Mouse (Mus musculus): ENCODE results near the gene Hist3h2a.

The Hist3h2a gene

DNA sequence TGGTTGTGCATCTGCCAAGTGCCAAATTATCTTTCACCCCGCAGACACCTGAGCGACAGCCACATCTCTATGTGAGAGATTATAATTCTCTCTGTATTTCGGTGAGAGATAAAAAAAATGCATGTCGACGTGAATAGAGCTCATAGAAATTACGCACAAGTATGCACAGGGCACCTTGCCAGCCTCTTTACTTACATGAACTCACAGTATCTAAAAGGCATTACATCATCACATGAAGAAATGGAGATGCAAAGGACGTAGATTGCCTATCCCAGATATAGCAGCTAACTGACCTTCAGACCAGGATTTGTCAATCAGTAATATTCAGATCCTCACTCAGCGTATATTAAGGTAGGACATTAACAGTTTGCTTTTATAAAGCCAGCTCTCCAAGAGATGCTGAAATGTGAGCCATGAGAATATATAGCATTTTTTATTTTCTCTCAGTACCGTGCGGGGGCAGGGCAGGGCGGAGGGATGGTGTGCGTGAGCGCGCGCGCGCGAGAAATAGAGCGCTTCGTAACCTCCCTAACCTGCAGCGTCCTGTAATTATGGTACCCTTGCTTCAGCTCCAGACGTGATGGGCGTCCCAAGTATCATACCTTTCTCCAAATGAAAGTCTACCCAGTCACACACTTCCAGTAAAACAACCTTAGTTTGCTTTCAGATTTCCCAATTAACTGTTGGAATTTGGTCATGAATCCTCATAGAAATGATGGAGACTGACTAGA is 6.5 kb upstream of the Hist3h2a start:
- DNase-seq (ENCODE audit: low spot score in 2 of 2), result peak in 1 of 2 experiments; percentile 59

DNA sequence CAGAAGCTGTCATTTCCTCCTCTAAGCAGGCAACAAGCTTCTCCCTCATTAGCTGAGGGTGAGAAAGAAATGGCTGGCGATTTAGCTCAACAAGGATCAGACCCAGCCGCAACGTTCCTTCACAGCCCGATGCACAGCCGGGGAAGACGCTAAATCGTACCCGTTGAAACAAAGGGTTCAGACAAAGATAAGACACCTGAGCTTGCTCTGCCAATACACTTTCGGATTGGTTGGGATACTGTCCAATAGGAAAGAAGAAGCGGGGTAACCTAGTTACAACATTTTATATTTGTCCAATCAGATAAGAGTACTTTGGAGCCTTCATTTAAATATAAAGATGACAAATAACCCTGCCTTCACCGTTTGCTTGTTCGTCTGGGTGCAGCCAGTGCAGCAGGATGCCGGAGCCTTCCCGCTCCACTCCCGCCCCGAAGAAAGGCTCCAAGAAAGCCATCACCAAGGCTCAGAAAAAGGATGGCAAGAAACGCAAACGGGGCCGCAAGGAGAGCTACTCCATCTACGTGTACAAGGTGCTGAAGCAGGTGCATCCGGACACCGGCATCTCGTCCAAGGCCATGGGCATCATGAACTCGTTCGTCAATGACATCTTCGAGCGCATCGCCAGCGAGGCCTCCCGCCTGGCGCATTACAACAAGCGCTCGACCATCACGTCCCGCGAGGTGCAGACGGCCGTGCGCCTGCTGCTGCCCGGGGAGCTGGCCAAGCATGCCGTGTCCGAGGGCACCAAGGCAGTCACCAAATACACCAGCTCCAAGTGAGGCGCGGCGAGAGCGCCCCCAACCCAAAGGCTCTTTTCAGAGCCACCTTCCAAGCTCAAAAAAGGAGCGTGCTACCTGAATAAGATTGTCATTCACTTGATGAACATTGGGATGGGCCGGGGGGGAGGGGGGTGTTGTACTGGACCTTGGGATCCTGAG is 5.7 kb upstream of the Hist3h2a start, which contains the start of gene Hist3h2ba:
Gene Hist3h2ba (plus strand): TSS at position 379 of the 938 bp plus-strand sequence.
- DNase-seq (ENCODE audit: low spot score in 2 of 2), result peak; percentile 54 to 70

DNA sequence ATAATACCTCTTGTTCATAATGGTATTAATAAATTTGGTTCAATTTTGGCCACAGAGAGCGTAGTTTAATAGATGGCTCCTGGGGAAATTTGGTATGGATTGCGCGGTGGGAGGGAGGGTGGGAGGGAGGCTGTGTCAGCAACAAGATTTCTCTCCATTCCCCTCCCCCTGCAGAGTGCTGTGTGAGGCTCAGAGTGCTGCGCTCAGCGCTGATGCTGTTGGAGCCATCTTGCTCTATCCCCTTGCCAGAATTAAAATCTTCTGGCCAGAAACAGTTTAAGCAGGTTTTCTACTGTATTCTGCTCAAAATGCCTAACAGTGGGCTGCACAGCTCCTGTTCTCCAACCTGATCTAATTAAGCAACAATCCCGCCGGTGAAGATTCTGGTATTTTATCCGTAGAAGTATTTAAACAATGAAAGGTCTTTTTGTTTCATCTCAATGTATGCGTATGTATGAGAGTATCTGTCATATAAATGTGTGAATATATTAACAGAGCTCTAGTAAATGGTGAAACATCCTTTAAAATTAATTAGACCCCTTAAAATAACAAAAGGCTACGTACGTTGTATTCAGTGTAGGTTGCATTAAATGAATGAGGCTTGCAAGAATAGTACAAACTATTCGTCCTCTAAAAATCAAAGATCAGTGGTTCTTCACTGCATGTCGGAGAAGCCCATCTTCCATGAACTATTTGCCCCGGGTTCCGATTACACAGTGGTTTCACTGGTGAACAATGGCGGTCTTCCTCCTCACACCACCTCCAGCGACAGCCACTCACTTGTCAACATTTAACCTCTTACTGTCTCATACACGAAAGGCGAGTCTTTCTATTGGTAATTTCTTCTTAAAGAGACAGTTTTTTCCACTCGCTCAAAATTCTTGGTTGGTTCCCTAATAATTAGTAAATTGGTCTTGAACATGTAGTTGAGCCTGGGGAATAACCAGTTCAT is 4.7 kb upstream of the Hist3h2a start:
- peak in 1 of 2 experiments; percentile 64 for DNase-seq (ENCODE audit: low spot score in 2 of 2)

DNA sequence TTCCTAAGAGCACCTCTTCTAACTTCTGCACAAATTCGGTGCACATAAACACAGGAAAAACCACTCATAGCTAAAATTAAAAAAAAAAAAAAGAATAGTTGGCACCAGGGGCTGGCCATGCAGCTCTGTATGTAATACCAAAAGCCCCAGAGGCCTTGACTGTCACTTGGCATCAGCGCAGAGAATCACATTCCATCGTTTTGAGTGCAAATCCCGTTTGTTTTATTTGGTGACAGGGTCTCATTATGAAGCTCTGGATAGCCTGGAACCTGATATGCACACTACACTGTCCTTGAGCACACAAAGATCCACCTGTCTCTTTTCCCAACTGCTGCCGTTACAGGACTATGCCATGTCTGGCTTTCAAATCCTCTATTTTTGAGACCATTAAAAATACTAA is 3.3 kb upstream of the Hist3h2a start:
- no peak for DNase-seq (ENCODE audit: low spot score in 2 of 2)

DNA sequence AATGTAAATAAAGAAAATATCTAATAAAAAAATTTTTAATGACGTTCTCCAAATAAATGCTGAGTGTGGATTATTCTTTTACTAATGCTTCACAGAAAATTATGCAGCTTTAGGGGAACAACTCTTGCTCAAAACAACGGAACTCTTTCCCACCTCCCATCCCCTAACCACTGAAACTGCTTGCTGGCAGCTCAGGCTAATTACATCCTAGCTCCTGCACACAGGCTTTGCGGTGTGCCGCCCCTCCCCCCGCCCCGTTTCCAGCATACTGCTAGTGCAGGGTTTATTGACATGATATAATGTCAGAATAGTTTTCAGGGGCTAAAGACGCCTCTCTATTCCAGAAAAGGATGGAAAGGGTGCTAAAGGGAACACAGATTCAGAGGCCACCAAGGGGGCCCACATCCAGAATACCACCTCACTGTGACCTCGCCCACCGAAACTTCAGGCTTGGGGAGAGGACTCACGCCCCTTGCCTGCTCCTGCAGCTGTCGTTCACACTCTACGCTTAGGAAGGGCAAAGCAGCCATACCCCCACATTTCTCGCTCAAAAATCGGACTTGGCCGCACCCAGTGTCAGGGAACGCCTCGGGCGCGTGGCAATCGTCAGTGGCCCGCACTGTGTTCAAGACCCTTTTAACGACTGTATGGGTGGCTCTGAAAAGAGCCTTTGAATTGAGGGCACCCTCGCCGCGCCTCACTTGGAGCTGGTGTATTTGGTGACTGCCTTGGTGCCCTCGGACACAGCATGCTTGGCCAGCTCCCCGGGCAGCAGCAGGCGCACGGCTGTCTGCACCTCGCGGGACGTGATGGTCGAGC is 925 bp upstream of the Hist3h2a start:
- peak in 1 of 2 experiments; percentile 46 for DNase-seq (ENCODE audit: low spot score in 2 of 2)

DNA sequence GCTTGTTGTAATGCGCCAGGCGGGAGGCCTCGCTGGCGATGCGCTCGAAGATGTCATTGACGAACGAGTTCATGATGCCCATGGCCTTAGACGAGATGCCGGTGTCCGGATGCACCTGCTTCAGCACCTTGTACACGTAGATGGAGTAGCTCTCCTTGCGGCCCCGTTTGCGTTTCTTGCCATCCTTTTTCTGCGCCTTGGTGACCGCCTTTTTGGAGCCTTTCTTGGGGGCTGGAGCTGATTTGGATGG is 390 bp upstream of the Hist3h2a start:
- peak in 1 of 2 experiments; percentile 70 for DNase-seq (ENCODE audit: low spot score in 2 of 2)

DNA sequence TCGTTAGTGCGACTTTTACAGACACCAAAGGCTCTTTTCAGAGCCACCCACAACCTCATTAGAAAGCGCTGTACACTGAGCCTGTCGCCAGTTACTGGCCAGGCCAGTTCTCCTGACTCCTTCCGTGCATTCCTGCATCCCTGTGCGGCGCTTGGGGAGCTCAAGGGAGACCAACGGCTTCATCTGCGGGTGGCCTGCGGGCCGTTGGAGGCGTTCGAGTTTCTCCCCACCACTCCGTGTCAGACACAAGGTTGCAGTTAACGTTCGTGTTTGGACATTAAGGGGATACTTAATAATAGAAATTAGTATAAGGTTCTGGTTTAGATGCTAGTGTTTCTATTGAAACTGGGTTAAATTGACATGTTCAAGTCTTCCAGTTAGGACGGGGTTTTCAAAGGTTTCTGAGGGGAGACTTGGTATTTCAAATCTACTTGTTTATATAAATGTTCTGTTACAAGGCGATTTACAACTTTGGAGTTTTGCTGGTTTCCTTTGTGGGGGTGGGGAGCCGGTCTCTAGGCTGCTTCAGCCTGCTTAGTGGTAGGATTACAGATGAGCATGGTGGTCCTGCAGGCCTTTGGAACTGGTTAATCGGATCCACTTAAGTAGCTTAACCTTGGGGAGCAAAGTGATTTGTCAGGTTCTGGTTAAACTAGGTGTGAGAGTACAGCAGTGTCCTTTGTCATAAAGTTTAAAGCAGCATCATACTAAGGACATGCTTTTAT is 820 bp downstream of the Hist3h2a start:
- no peak for DNase-seq (ENCODE audit: low spot score in 2 of 2)

DNA sequence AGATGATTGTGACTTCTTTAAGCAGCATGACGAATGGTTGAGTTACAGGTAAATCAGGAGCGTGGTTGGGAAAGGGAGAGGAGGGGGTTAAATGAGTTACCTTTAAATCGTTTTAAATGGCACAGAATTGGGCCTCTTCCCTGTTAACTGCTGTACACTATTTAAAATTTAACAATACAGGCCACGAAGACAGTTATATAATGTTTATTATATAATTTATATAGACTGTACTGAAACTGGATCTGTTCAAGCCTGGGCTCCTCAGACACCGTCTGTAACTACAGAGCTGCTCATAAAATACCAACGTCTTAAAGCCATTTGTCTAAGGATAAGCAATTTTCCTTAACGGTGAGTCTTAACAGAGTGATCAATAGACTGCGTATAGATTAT is 1.4 kb downstream of the Hist3h2a start:
- DNase-seq (ENCODE audit: low spot score in 2 of 2), result no peak

DNA sequence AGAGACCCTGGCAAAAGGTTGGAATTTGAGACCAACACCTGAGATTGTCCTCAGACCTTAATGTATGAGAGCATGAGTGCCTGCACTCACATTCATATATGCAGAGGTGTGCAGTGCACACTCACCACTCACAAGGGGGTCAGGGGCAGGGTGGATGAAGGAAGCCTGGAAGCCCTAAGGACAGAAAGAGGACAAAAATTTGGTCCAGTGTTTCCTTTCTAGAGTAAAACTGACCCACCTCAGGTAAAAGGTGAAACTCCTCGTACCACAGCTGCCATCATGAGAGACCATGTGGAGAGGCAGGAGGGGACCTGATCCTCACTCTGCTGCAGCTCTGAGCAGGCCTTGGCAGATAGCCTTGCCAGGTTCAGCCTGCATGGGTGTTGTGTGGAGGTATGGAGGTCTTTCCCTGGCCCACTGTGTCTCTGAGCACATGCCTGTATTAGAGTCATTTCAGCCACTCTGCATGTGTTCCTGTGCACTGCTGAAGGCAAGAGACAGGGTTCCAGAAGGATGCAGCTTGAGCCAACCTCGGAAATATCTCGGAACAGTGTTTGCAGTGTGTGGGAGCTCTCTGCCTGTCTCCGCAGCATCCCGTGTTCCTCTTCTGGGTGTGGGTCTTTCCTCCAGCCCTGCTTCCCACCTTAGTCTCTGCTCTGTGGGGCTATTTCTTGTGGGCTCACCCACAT is 2.9 kb downstream of the Hist3h2a start:
- no peak for DNase-seq (ENCODE audit: low spot score in 2 of 2)

DNA sequence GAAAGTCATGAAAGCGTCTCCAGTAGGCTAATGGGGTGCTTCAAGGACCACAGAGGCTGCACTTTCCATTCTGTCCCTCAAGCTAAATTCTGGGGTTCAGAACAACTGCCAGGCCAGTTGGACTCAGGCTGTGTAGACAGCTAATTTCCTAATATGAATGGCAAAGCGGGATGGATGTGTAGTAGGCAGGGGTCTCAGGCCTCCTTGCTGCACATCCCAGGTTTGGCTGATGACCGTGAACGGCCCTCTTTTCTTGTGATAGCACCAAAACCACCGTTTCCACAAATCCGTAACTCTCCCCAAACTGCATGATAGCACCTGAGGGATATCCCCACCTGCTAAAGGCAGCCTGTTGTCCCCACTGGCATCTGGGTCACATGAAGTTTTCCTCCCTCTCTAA is 4.1 kb downstream of the Hist3h2a start:
- DNase-seq (ENCODE audit: low spot score in 2 of 2), result no peak

DNA sequence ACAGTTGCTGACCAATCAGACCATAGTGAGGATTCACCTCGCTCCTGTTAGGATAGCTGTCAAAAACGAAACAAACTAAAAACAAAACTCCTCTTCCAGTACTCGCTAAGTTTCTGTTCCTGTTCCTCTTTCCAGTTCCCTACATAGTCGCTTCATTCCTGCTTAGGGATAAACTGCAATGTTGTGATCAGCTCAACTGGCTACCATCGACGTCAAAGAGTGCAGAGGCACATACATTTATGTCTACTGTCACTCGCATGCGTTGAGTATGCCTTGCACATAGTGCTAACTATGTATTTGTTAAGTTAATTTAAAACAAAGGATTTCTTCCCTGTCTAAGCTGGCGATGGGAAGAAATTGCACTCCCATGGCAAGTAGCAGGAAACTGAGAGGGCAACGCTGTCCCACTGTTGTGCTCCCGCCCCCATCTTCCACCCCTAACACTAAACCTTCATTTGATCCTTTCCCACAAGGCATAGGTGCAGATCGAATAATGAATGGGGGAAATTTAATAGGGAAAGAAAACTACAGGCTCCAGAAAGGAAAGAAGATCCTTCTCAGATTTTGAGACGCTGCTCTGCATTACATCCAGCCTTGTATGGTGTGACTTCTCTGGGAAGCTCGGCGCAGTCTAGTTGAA is 4.8 kb downstream of the Hist3h2a start:
- no peak for DNase-seq (ENCODE audit: low spot score in 2 of 2)

DNA sequence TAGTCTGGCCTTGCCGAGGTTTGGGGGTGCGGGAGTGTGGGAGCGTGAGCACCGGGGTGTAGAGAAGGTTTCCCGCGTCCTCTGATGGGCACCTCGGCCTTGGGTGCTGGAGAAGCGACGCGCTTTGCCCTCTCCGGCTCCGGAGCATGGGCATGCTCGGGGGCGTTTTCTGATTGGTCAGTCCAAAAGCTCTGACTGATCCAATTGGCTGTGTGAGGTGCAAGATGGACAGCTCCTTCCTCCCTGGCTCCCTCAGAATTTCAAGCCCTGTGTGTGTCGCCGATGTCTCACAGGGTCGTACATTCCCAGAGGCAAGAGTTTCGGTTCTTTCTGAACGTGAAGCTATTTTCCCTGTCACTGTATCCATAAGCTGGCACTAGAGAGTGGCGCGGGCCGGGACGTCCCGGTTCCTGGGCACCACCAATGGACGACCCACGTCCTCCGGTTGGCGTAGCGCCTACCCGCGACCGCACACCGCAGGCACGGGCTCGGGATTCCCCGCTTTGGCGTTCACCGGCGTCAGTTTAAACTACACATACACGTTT is 5.5 kb downstream of the Hist3h2a start:
- peak; percentile 55 to 74 for DNase-seq (ENCODE audit: low spot score in 2 of 2)

DNA sequence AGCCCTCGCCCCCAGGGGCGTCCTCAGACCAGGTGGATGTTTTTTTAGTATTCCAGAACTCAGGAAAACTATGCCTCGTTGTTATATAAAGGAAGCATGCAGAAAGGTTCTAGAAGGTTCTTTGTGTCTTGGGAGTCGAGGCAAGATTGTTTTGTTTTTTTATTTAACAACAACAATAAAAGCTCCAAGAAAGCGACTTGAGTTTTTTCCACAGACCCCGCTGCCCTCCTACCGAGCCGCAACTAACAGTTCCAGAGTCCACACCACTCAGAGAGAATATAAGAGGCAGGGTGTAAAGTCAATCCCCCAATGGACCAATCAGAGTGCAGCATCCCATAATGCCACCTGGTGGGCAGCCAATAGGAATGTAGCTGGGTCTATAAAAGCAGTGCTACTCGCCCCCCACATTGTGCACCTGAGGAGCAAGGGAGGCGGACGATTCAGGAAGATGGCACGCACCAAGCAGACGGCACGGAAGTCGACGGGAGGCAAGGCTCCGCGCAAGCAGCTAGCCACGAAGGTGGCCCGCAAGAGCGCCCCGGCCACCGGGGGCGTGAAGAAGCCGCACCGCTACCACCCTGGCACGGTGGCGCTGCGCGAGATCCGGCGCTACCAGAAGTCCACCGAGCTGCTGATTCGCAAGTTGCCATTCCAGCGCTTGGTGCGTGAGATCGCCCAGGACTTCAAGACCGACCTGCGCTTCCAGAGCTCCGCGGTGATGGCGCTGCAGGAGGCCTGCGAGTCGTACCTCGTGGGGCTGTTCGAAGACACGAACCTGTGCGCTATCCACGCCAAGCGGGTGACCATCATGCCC is 7.1 kb downstream of the Hist3h2a start:
- DNase-seq (ENCODE audit: low spot score in 2 of 2), result no peak

DNA sequence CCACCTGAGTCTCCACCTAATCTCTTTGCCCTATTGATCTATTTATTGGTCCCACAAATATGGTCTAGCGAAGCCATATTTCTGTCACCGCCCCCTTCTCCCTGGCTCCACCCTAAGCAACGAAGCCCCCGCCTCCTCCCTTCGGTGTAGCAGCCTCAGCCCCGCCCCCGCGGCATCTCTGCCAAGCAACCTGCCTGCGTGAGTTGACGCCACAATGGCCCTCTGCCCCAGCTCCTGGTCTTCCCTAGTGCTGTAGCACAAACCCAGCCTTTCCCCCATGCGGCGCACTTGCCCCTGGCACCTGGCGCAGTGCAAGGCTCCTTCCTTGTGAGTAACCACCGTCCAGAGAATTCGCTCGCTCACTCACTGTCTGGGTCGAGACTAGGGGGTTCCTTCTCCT is 9.1 kb downstream of the Hist3h2a start:
- peak in 1 of 2 experiments; percentile 27 for DNase-seq (ENCODE audit: low spot score in 2 of 2)

DNA sequence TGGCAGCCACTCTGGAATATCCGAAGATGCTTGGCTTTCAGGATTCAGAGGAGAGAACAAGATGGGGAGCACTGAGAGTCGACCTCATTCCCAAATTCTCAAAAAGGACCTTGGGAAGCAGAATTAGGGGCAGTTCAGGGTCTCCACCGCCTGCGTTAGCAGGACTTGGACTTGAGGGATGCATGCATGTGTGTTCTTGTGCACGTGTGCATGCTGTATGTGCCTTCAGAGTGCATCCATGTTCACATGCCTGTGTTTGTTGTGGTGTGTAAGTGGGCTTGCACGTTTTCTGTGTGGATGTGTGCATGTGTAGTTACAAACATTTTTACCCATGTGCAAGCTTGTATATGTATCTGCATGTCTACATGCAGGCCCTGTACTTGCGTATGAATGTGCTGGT is 9.7 kb downstream of the Hist3h2a start:
- no peak for DNase-seq (ENCODE audit: low spot score in 2 of 2)

DNA sequence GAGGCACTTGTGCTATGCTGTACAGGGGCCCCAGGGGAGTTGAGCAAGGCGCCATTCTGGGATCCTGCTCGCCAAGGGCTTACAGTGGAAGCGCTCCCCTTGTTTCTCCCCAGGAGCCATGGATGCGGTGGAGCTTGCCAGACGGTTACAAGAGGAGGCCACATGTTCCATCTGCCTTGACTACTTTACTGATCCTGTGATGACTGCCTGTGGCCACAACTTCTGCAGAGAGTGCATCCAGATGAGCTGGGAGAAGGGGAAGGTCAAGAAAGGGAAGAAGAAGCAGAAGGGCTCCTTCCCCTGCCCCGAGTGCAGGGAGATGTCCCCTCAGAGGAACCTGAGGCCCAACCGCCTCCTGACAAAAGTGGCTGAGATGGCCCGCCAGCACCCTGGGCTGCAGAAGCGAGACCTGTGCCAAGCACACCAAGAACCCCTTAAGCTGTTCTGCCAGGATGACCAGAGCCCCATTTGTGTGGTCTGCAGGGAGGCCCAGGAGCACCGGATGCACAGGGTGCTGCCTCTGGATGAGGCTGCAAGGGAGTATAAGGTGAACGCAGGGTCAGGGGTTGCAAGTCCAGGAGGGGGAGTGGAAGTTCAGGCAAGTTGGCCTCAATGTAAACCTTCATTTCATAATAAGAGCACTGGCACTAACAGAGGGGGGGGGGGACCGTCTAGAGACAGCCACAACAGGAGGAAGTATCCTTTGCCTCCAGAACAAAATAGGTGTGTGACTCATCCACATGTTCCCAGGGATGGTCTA is 10.7 kb downstream of the Hist3h2a start:
- no peak for DNase-seq (ENCODE audit: low spot score in 2 of 2)

DNA sequence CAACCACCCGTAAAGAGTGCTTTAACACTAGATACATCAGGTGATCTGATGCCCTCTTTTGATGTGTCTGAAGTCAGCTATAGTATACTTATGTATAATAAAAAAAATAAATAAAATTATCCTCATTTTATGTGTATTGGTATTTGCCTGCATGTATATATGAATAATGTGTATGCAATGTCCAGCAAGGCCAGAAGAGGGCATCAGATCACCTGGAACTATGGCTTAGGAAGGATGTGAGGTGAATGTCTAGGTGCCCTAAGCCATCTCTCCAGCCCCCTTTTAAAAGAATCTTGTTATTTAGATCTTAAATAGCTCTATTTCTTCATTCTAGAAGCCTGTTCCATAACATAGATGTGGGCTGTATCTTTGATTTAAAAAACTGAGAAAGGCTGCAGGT is 12.9 kb downstream of the Hist3h2a start:
- no peak for DNase-seq (ENCODE audit: low spot score in 2 of 2)
